Mouse (Mus musculus) midbrain, embryonic 14.5 days (tissue): ENCODE measurements around the gene Casz1. TPM values are rescaled to one million over a fixed set of nuclear protein-coding genes. Genes with fewer than 3 reads are reported as not detected.

Experiments
- ATAC-seq: fragments of 200-750 bp; cut with Nextera tagmentation; 2 replicates; pipeline ENCODE4 v1.8.0; 2017; ENCODE audit warnings: moderate number of reproducible peaks, moderate library complexity; ENCODE audit not compliant: low FRiP score, low TSS enrichment
- DNase-seq: peaks from one replicate; pipeline ENCODE4 v3.0.0-alpha.2; 2015
- H3K27ac ChIP-seq: fragments of 300-500 bp; sonication (generic); replicated peaks from 2 replicates; pipeline ENCODE4 v1.5.1; 2014; ENCODE audit warnings: mild to moderate bottlenecking, low read depth, low read length, moderate library complexity
- H3K27me3 ChIP-seq: fragments of 300-500 bp; sonication (generic); 2 replicates; pipeline ENCODE4 v1.6.1; 2014; ENCODE audit warnings: low read length, control low read depth, mixed read lengths; ENCODE audit not compliant: control insufficient read depth, insufficient read depth
- H3K36me3 ChIP-seq: fragments of 300-500 bp; sonication (generic); 2 replicates; pipeline ENCODE4 v1.6.1; 2014; ENCODE audit warnings: low read length, control low read depth; ENCODE audit not compliant: control insufficient read depth, insufficient read depth
- H3K4me1 ChIP-seq: fragments of 300-500 bp; sonication (generic); 2 replicates; pipeline ENCODE4 v1.6.1; 2014; ENCODE audit warnings: mild to moderate bottlenecking, antibody characterized with exemption, low read length, control low read depth; ENCODE audit not compliant: control insufficient read depth, insufficient read depth
- H3K4me2 ChIP-seq: fragments of 300-500 bp; sonication (generic); 2 replicates; pipeline ENCODE4 v1.6.1; 2014; ENCODE audit warnings: mild to moderate bottlenecking, low read length, moderate library complexity
- H3K4me3 ChIP-seq: fragments of 300-500 bp; sonication (generic); replicated peaks from 2 replicates; pipeline ENCODE4 v1.5.1; 2014; ENCODE audit warnings: low read depth, low read length
- H3K9ac ChIP-seq: fragments of 300-500 bp; sonication (generic); replicated peaks from 2 replicates; pipeline ENCODE4 v1.6.1; 2014; ENCODE audit warnings: mild to moderate bottlenecking, low read length, moderate library complexity
- H3K9me3 ChIP-seq: fragments of 300-500 bp; sonication (generic); 2 replicates; pipeline ENCODE4 v1.6.1; 2016; ENCODE audit warnings: low read length, control low read depth, mixed read lengths; ENCODE audit not compliant: control insufficient read depth
- WGBS: fragments of 180-500 bp; shearing (Covaris S2); extraction: QIAGEN DNeasy Blood & Tissue Kit; methylation state at CpG from one replicate; pipeline ENCODE4 v1.1.7; 2014; 5-methylcytosine and 5-hydroxymethylcytosine counted together
- polyA plus RNA-seq: library from polyadenylated mRNA; unstranded; fragments of >200 nt; fragmentation: Nextera tagmentation; extraction: Ambion mirVana; gene quantifications from 2 replicates; pipeline ENCODE4 v1.2.1, GENCODE M21; 2014

The Casz1 gene
- polyA plus RNA-seq, 1 experiment from 2014 or later = 3.1 TPM

GRCm38 (mm10) chr4:148926459-148926858 lies 122.2 kb downstream of the Casz1 start:
- Histone ChIP-seq H3K4me1 (peaks cover 37% of the 10 kb centered on the region), H3K4me3 (no peak overlapping the region), H3K4me2 (no peak overlapping the region), H3K9me3 (no peaks in the 10 kb centered on the region), H3K27me3 (peaks cover 39% of the 10 kb centered on the region), H3K27ac (no peak overlapping the region), H3K36me3 (no peaks in the 10 kb centered on the region), H3K9ac (no peak overlapping the region)
- ATAC-seq (no peak; the same call in 1 of the 2 replicates), DNase-seq (no peak)
- 27% methylated on average over 8 of the region's 8 CpGs for WGBS

- WGBS = 79% methylated on average over 9 of the region's 9 CpGs
Measured at GRCm38 (mm10) chr4:148928316-148928715, 124.1 kb downstream of the Casz1 start.

GRCm38 (mm10) chr4:148928876-148929275 lies 124.6 kb downstream of the Casz1 start:
- peaks cover 22% of the 10 kb centered on the region for H3K4me1 ChIP-seq
- H3K9me3 ChIP-seq = no peaks in the 10 kb centered on the region
- WGBS = 93% methylated on average over 16 of the region's 16 CpGs
- peaks cover 31% of the 10 kb centered on the region for H3K27me3 ChIP-seq
- no peak for DNase-seq
- no peak overlapping the region for H3K9ac ChIP-seq
- no peak overlapping the region for H3K4me3 ChIP-seq
- no peaks in the 10 kb centered on the region for H3K36me3 ChIP-seq
- H3K4me2 ChIP-seq = no peak overlapping the region
- H3K27ac ChIP-seq = no peak overlapping the region
- no peak for ATAC-seq

More at GRCm38 (mm10) chr4:148928316-148928715, 124.1 kb downstream of the Casz1 start:
- Histone ChIP-seq H3K4me2 (no peak overlapping the region), H3K9ac (no peak overlapping the region), H3K27me3 (peaks cover 32% of the 10 kb centered on the region), H3K27ac (no peak overlapping the region), H3K9me3 (no peaks in the 10 kb centered on the region), H3K4me3 (no peak overlapping the region), H3K36me3 (no peaks in the 10 kb centered on the region), H3K4me1 (peaks cover 22% of the 10 kb centered on the region)
- ATAC-seq = no peak
- DNase-seq = no peak

- Histone ChIP-seq H3K9me3 (no peaks in the 10 kb centered on the region), H3K4me2 (no peak overlapping the region), H3K27ac (no peak overlapping the region), H3K4me3 (no peak overlapping the region), H3K27me3 (peaks cover 14% of the 10 kb centered on the region; the same call in 1 of the 2 replicates), H3K9ac (no peak overlapping the region; the same call in 1 of the 2 replicates), H3K36me3 (no peaks in the 10 kb centered on the region), H3K4me1 (peaks cover 19% of the 10 kb centered on the region)
- ATAC-seq = no peak
- 65% methylated on average over 9 of the region's 9 CpGs for WGBS
- DNase-seq = no peak
Measured at GRCm38 (mm10) chr4:148930721-148931229, 126.5 kb downstream of the Casz1 start.

GRCm38 (mm10) chr4:148933109-148933508 lies 128.9 kb downstream of the Casz1 start:
- Histone ChIP-seq H3K36me3 (no peaks in the 10 kb centered on the region), H3K4me3 (no peak overlapping the region), H3K27me3 (peaks cover 10% of the 10 kb centered on the region; the same call in 1 of the 2 replicates), H3K27ac (no peak overlapping the region), H3K9ac (no peak overlapping the region), H3K4me2 (no peak overlapping the region), H3K4me1 (peaks cover 8% of the 10 kb centered on the region), H3K9me3 (no peaks in the 10 kb centered on the region)
- DNase-seq (no peak), ATAC-seq (no peak)
- WGBS = 95% methylated on average over 13 of the region's 13 CpGs

- no peak overlapping the region for H3K9ac ChIP-seq
- no peak overlapping the region for H3K4me3 ChIP-seq
- H3K27me3 ChIP-seq = peaks cover 22% of the 10 kb centered on the region; the same call in 1 of the 2 replicates
- peaks cover 18% of the 10 kb centered on the region for H3K4me1 ChIP-seq
- H3K9me3 ChIP-seq = no peaks in the 10 kb centered on the region
- no peaks in the 10 kb centered on the region for H3K36me3 ChIP-seq
- H3K4me2 ChIP-seq = no peak overlapping the region
- no peak for ATAC-seq
- peak; percentile 45 for DNase-seq
- no peak overlapping the region for H3K27ac ChIP-seq
- 37% methylated on average over 13 of the region's 13 CpGs for WGBS
Measured at GRCm38 (mm10) chr4:148935211-148935610, 131.0 kb downstream of the Casz1 start.

- Histone ChIP-seq H3K27ac (no peak overlapping the region), H3K9ac (no peak overlapping the region), H3K9me3 (no peaks in the 10 kb centered on the region), H3K4me3 (no peak overlapping the region), H3K4me2 (no peak overlapping the region), H3K4me1 (peaks cover 27% of the 10 kb centered on the region), H3K27me3 (peaks cover 22% of the 10 kb centered on the region; the same call in 1 of the 2 replicates), H3K36me3 (no peaks in the 10 kb centered on the region)
- WGBS = 94% methylated on average over 12 of the region's 12 CpGs
- no peak for DNase-seq
- no peak for ATAC-seq
Measured at GRCm38 (mm10) chr4:148936111-148936510, 131.9 kb downstream of the Casz1 start.

GRCm38 (mm10) chr4:148936727-148937126 lies 132.5 kb downstream of the Casz1 start:
- peaks cover 33% of the 10 kb centered on the region for H3K4me1 ChIP-seq
- no peak for DNase-seq

GRCm38 (mm10) chr4:148938546-148938945 lies 134.3 kb downstream of the Casz1 start:
- Histone ChIP-seq H3K27me3 (peaks cover 23% of the 10 kb centered on the region; the same call in 1 of the 2 replicates), H3K9ac (no peak overlapping the region), H3K9me3 (no peaks in the 10 kb centered on the region), H3K4me3 (no peak overlapping the region), H3K4me2 (no peak overlapping the region), H3K4me1 (peaks cover 33% of the 10 kb centered on the region), H3K36me3 (no peaks in the 10 kb centered on the region), H3K27ac (no peak overlapping the region)
- WGBS = 87% methylated on average over 26 of the region's 26 CpGs
- ATAC-seq (no peak), DNase-seq (no peak)

More at GRCm38 (mm10) chr4:148936727-148937126, 132.5 kb downstream of the Casz1 start:
- no peak overlapping the region for H3K4me2 ChIP-seq
- no peak overlapping the region for H3K9ac ChIP-seq
- no peak for ATAC-seq
- no peaks in the 10 kb centered on the region for H3K9me3 ChIP-seq
- peaks cover 22% of the 10 kb centered on the region; the same call in 1 of the 2 replicates for H3K27me3 ChIP-seq
- H3K27ac ChIP-seq = no peak overlapping the region
- no peak overlapping the region for H3K4me3 ChIP-seq
- 89% methylated on average over 12 of the region's 12 CpGs for WGBS
- H3K36me3 ChIP-seq = no peaks in the 10 kb centered on the region
